Mouse (Mus musculus) small intestine, adult 2 months (tissue): ENCODE data around the gene Triobp. TPM values are rescaled to one million over a fixed set of nuclear protein-coding genes. Genes with fewer than 3 reads are reported as not detected.

Experiments
- H3K27ac ChIP-seq: fragments of 200-500 bp; 2 replicates; pipeline ENCODE4 v1.5.1; 2012; ENCODE audit warnings: low read depth, low read length, control low read depth, inconsistent platforms; ENCODE audit not compliant: insufficient read depth
- H3K27me3 ChIP-seq: fragments of 200-500 bp; 2 replicates; pipeline ENCODE4 v1.6.1; 2012; ENCODE audit warnings: mild to moderate bottlenecking, moderate library complexity, low read length, inconsistent platforms; ENCODE audit not compliant: control insufficient read depth, insufficient read depth
- H3K36me3 ChIP-seq: fragments of 200-500 bp; 2 replicates; pipeline ENCODE4 v1.6.1; 2012; ENCODE audit warnings: mild to moderate bottlenecking, low read length, control low read depth, inconsistent platforms; ENCODE audit not compliant: control insufficient read depth, insufficient read depth
- H3K4me1 ChIP-seq: fragments of 200-500 bp; 2 replicates; pipeline ENCODE4 v1.6.1; 2012; ENCODE audit warnings: low read length, inconsistent platforms, mixed read lengths; ENCODE audit not compliant: control insufficient read depth, insufficient read depth, insufficient read length
- H3K4me3 ChIP-seq: fragments of 200-500 bp; 2 replicates; pipeline ENCODE4 v1.5.1; 2012; ENCODE audit warnings: low read depth, mild to moderate bottlenecking, control low read depth, inconsistent platforms, low read length, moderate library complexity
- CTCF ChIP-seq: fragments of 200-500 bp; IDR thresholded peaks from 2 replicates; pipeline ENCODE4 v1.5.1; 2012; ENCODE audit warnings: low read depth, mild to moderate bottlenecking, control low read depth, inconsistent platforms, low read length, moderate library complexity, mixed read lengths; ENCODE audit not compliant: insufficient replicate concordance, insufficient read length; ENCODE audit errors: extremely low read depth
- POLR2A ChIP-seq: fragments of 200-500 bp; IDR thresholded peaks from 2 replicates; pipeline ENCODE4 v1.6.1; 2012; ENCODE audit warnings: low read depth, mild to moderate bottlenecking, control low read depth, inconsistent platforms, low read length, moderate library complexity
- WGBS: fragments of 180-500 bp; shearing (Covaris S2); methylation state at CpG from one replicate; pipeline ENCODE4 v1.1.7; 2018; 5-methylcytosine and 5-hydroxymethylcytosine counted together
- polyA plus RNA-seq: library from polyadenylated mRNA; depleted of rRNA; stranded (reverse); fragments of >200 nt; gene quantifications from 2 replicates; pipeline ENCODE4 v1.2.3, GENCODE M21; 2012

Triobp gene
- polyA plus RNA-seq, 1 experiment = 123 TPM

- Histone ChIP-seq H3K4me1 (peaks cover 41% of the 10 kb centered on the region), H3K4me3 (peak overlapping the region; percentile 72), H3K36me3 (no peaks in the 10 kb centered on the region), H3K27me3 (peaks cover 7% of the 10 kb centered on the region; the same call in 1 of the 2 replicates), H3K27ac (no peak overlapping the region)
- TF ChIP-seq CTCF = 0 out of 2 replicates have a peak, but pooled peaks have one; percentile 4
- no peak for TF ChIP-seq POLR2A
- 1% methylated on average over 103 of the region's 105 CpGs for WGBS
Observed at GRCm38 (mm10) chr15:79042721-79043491, 95.4 kb downstream of the Triobp start.

- Histone ChIP-seq H3K27me3 (peaks cover 7% of the 10 kb centered on the region; the same call in 1 of the 2 replicates), H3K4me1 (peaks cover 34% of the 10 kb centered on the region), H3K36me3 (no peaks in the 10 kb centered on the region), H3K27ac (peak overlapping the region; percentile 81), H3K4me3 (peak overlapping the region; percentile 11; the same call in 1 of the 2 replicates)
- WGBS = 17% methylated on average over 4 of the region's 4 CpGs
- TF ChIP-seq POLR2A (no peak), CTCF (no peak)
Observed at GRCm38 (mm10) chr15:79044837-79045236, 97.3 kb downstream of the Triobp start.

- 69% methylated on average over 4 of the region's 4 CpGs for WGBS
- TF ChIP-seq CTCF (no peak), POLR2A (no peak)
- peaks cover 2% of the 10 kb centered on the region for H3K36me3 ChIP-seq
- H3K4me1 ChIP-seq = peaks cover 20% of the 10 kb centered on the region
- no peak overlapping the region for H3K27ac ChIP-seq
- H3K27me3 ChIP-seq = peaks cover under 1% of the 10 kb centered on the region; the same call in 1 of the 2 replicates
- H3K4me3 ChIP-seq = no peak overlapping the region
Observed at GRCm38 (mm10) chr15:79048186-79048585, 100.7 kb downstream of the Triobp start.

- H3K4me3 ChIP-seq = no peak overlapping the region
- no peaks in the 10 kb centered on the region for H3K27me3 ChIP-seq
- H3K36me3 ChIP-seq = peaks cover 23% of the 10 kb centered on the region
- TF ChIP-seq POLR2A (no peak), CTCF (no peak)
- WGBS = 81% methylated on average over 9 of the region's 9 CpGs
- H3K27ac ChIP-seq = no peak overlapping the region
- peaks cover 10% of the 10 kb centered on the region for H3K4me1 ChIP-seq
Observed at GRCm38 (mm10) chr15:79050160-79050845, 102.8 kb downstream of the Triobp start.

GRCm38 (mm10) chr15:79050964-79051363, 103.4 kb downstream of the Triobp start:
- Histone ChIP-seq H3K4me3 (no peak overlapping the region), H3K27ac (no peak overlapping the region), H3K4me1 (peaks cover 7% of the 10 kb centered on the region), H3K27me3 (no peaks in the 10 kb centered on the region), H3K36me3 (peaks cover 29% of the 10 kb centered on the region)
- WGBS = 60% methylated on average over 2 of the region's 2 CpGs
- TF ChIP-seq POLR2A = no peak
- no peak for TF ChIP-seq CTCF

- Histone ChIP-seq H3K27ac (no peak overlapping the region), H3K4me1 (peaks cover 7% of the 10 kb centered on the region), H3K36me3 (peaks cover 37% of the 10 kb centered on the region), H3K4me3 (no peak overlapping the region), H3K27me3 (no peaks in the 10 kb centered on the region)
- WGBS = 50% methylated on average over 13 of the region's 13 CpGs
- TF ChIP-seq POLR2A (no peak), CTCF (no peak)
Observed at GRCm38 (mm10) chr15:79051461-79052360, 104.2 kb downstream of the Triobp start.
